Mouse (Mus musculus): ENCODE results near the gene Pkig. TPM values are rescaled to one million over a fixed set of nuclear protein-coding genes. Genes with fewer than 3 reads are reported as not detected.

Gene Pkig
- total RNA-seq, 2 experiments from 2014 or later: 93.7 to 93.9 TPM

GRCm38 (mm10) chr2:163711368-163711868 is 53.2 kb downstream of the Pkig start:
- Histone ChIP-seq H3K27ac (peak overlapping the region; percentile 82), H3K4me3 (no peak overlapping the region)
- no peak for DNase-seq (ENCODE audit: low spot score in 2 of 2)
- no peak for TF ChIP-seq CTCF (conservative IDR thresholded peaks at IDR 0.05)

GRCm38 (mm10) chr2:163712473-163712872 is 54.3 kb downstream of the Pkig start:
- DNase-seq (ENCODE audit: low spot score in 2 of 2): no peak
- Histone ChIP-seq H3K27ac (peak overlapping the region; percentile 82), H3K4me3 (no peak overlapping the region)
- TF ChIP-seq CTCF (conservative IDR thresholded peaks at IDR 0.05): no peak

GRCm38 (mm10) chr2:163712874-163713273 is 54.7 kb downstream of the Pkig start:
- Histone ChIP-seq H3K27ac (peak overlapping the region; percentile 82), H3K4me3 (no peak overlapping the region)
- no peak for DNase-seq (ENCODE audit: low spot score in 2 of 2)
- TF ChIP-seq CTCF (conservative IDR thresholded peaks at IDR 0.05): no peak

DNA sequence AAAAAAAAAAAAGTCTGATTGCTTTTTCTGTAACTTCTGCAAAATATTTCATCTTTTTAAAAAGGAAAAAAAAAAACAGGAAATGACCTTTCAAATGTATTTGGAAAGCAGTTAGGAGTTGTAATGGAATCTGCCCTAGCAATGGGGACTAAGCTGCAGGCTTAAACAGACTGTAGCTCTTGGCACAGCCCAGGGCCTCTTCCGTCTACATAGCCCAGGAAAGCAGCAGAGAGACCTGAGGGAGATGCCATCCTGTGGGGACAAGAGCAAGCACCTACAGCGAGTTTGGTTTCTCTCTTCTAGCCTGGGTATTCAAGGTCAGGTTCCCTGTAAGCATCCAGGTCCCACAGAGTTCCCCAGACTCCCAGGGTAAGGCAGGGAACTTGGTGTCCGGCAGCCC is 55.2 kb downstream of the Pkig start:
- Histone ChIP-seq H3K4me3 (no peak overlapping the region), H3K27ac (peak overlapping the region; percentile 82)
- no peak for TF ChIP-seq CTCF (conservative IDR thresholded peaks at IDR 0.05)
- no peak for DNase-seq (ENCODE audit: low spot score in 2 of 2)

DNA sequence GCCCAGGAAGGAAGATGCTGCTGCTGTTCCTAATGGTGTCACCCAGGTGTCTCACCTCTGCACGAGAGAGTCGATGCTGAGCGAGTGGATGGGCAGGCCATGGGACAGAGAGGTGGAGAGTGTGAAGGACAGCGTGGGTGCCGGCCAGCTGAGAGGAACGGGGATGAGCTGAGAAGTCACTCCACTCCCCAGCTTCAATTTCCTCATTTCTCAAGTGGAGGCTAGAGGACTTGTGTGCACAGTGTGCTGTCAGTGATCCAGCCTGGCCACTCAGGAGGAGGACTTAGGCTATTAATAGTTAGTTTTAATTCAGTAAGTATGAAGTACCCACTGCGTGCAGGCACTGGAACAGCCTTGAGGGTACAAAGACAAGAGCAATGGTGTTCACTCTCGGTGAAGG is 58.3 kb downstream of the Pkig start:
- no peak for TF ChIP-seq CTCF (conservative IDR thresholded peaks at IDR 0.05)
- H3K4me3 ChIP-seq: no peak overlapping the region
- H3K27ac ChIP-seq: peak overlapping the region; percentile 90
- no peak for DNase-seq (ENCODE audit: low spot score in 2 of 2)

- Histone ChIP-seq H3K4me3 (no peak overlapping the region), H3K27ac (peak overlapping the region; percentile 90)
- TF ChIP-seq CTCF (conservative IDR thresholded peaks at IDR 0.05): no peak
- DNase-seq (ENCODE audit: low spot score in 2 of 2): no peak
Observed at GRCm38 (mm10) chr2:163716853-163717252, 58.7 kb downstream of the Pkig start.

- no peak for DNase-seq (ENCODE audit: low spot score in 2 of 2)
- Histone ChIP-seq H3K4me3 (no peak overlapping the region), H3K27ac (peak overlapping the region; percentile 90)
- TF ChIP-seq CTCF (conservative IDR thresholded peaks at IDR 0.05): no peak
Observed at GRCm38 (mm10) chr2:163718526-163718925, 60.3 kb downstream of the Pkig start.

- DNase-seq (ENCODE audit: low spot score in 2 of 2): peak; percentile 79 to 86
- Histone ChIP-seq H3K27ac (peak overlapping the region; percentile 90), H3K4me3 (no peak overlapping the region; the same call in 1 of the 2 replicates)
- peak; percentile 94 for TF ChIP-seq CTCF (conservative IDR thresholded peaks at IDR 0.05)
Observed at GRCm38 (mm10) chr2:163718951-163719603, 60.9 kb downstream of the Pkig start.

DNA sequence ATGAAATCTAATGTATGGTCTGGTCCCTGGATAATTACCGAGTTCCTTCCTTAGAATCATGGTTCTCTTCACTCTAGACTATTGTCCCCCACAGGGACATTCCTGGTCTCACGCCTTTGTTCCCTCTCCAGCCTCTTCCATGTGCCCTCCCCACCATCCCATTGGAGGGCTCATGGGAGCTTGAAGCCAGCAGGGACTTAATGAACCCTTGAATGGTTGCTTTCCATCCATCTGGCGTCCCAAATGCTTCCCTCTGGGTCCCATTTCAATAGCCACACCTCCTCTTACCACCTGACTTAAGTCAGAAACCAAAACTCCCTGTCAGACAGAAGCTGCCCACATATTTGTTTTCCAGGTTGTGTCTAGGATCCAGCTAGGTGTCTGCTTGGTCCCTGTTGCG is 61.4 kb downstream of the Pkig start:
- Histone ChIP-seq H3K27ac (peak overlapping the region; percentile 90), H3K4me3 (no peak overlapping the region)
- TF ChIP-seq CTCF (conservative IDR thresholded peaks at IDR 0.05): no peak; the same call in 1 of the 2 replicates
- peak in 1 of 2 experiments; percentile 37 for DNase-seq (ENCODE audit: low spot score in 2 of 2)

DNA sequence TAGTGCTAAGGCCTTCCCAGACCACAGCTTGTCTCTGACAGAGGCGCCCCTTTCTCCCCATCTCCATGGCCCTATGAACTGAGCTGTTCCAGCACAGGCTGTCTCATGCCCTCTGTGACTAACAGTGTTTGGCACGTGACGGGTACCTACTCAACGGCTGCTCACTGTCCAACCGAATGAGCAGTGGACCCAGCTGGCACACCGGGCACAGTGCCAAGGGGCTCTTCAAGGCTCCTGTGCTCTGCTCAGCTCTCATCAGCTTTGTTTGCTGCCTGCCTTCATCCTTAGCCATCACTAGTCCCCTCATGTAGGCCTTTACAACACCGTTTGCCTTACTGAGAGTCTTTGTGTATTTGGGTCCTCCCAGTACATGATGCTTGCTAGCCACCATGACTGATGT is 64.4 kb downstream of the Pkig start:
- DNase-seq (ENCODE audit: low spot score in 2 of 2): peak; percentile 47 to 62
- Histone ChIP-seq H3K4me3 (no peak overlapping the region), H3K27ac (peak overlapping the region; percentile 78)
- no peak for TF ChIP-seq CTCF (conservative IDR thresholded peaks at IDR 0.05)

DNA sequence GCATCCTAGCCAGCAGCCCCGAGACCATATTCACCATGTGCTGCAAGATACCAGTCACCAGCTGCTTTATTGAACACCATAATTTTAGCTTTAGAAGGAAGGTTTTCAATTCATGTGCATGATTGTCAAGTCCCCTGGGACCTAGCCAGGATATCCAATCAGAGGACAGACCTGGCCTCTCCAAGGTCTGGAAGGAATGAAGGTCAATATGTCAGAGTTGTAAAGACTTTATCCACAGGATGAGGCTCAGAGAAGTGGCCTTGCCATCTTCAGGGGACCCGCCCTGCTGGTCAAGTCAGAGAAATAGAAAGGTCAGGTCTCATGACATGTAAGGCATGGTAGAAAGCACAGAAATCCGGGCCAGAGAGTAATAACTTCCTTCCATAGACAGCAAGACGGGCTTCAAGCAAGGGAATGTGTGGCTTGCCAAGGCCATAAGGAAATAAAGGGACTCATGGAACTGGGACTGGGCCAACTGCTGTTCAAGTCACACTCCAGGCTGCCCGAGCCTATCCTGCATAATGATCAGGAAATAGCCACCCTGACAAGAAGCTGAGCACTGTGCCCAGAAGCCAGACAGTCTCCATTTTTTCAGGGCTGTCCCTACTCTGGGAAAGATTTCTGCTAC is 68.7 kb downstream of the Pkig start:
- H3K27ac ChIP-seq: no peak overlapping the region
- TF ChIP-seq CTCF (conservative IDR thresholded peaks at IDR 0.05): no peak
- H3K4me3 ChIP-seq: no peak overlapping the region
- no peak for DNase-seq (ENCODE audit: low spot score in 2 of 2)

GRCm38 (mm10) chr2:163728300-163728699 is 70.1 kb downstream of the Pkig start:
- TF ChIP-seq CTCF (conservative IDR thresholded peaks at IDR 0.05): no peak
- Histone ChIP-seq H3K27ac (no peak overlapping the region), H3K4me3 (no peak overlapping the region)
- DNase-seq (ENCODE audit: low spot score in 2 of 2): no peak

- no peak for DNase-seq (ENCODE audit: low spot score in 2 of 2)
- no peak overlapping the region for H3K27ac ChIP-seq
- H3K4me3 ChIP-seq: no peak overlapping the region
- TF ChIP-seq CTCF (conservative IDR thresholded peaks at IDR 0.05): no peak
Observed at GRCm38 (mm10) chr2:163732021-163732420, 73.8 kb downstream of the Pkig start.

DNA sequence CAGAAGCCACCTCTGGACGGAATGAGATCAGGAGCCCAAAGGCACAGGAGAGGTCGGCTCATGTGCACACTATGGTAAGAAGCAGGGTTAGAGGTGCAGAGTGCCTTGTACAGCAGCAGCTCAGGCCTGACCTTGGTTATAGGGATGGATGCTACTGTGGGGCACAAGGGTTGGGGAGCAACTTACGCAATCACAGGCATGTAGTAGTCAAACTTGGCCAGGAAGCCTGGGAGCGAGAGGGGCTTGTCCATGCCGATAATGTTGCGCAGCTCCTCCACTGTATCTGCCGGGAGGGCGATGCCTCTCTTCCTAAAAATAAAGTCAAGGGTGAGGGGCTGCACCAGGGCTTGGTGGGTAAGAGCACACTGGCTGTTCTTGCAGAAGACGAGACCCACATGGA is 77.0 kb downstream of the Pkig start:
- Histone ChIP-seq H3K27ac (no peak overlapping the region), H3K4me3 (no peak overlapping the region)
- no peak for TF ChIP-seq CTCF (conservative IDR thresholded peaks at IDR 0.05)
- DNase-seq (ENCODE audit: low spot score in 2 of 2): no peak
